ENCODE assay signal across 8 mouse cellular contexts in genomic region chr2:157135014-157135413, GRCm38 (mm10). TPM values are rescaled to one million over a fixed set of nuclear protein-coding genes. Genes with fewer than 3 reads are reported as not detected.
DNase-seq lines count a peak whose midpoint lies in the region; ATAC-seq and TF ChIP-seq lines count a peak whose summit lies in the region.

Gene Samhd1, minus strand, starts transcription at chr2:157135265.

- peaks cover 20 to 44% of the 10 kb centered on the region in 2 experiments for H3K4me1 ChIP-seq in MEL (ENCODE audit: control insufficient read depth in 1 of 2, insufficient read depth in 2 of 2, low read length in 2 of 2)
- H3K4me1 ChIP-seq in cerebellum, adult 2 months (ENCODE audit: control insufficient read depth, insufficient read depth, low read length) = no peaks in the 10 kb centered on the region
- peaks cover 16% of the 10 kb centered on the region for H3K4me1 ChIP-seq in lung, embryonic 16.5 days (replicated peaks; ENCODE audit: control insufficient read depth, insufficient read depth, low read length)

- H3K9ac ChIP-seq in MEL (ENCODE audit: control insufficient read depth, low read depth, low read length, poor library complexity, severe bottlenecking) = peak within 1 kb of the TSS; percentile 68
- peak within 1 kb of the TSS; percentile 84 for H3K9ac ChIP-seq in lung, embryonic 16.5 days (ENCODE audit: low read length)

- peak within 1 kb of the TSS; percentile 69 to 73 for H3K4me3 ChIP-seq in MEL (ENCODE audit: control insufficient read depth in 1 of 2, insufficient read depth in 1 of 2, low read depth in 2 of 2, low read length in 2 of 2)
- H3K4me3 ChIP-seq in cerebellum, adult 2 months (replicated peaks; ENCODE audit: insufficient read depth, low read depth, low read length) = peak within 1 kb of the TSS; percentile 86
- peak within 1 kb of the TSS; percentile 87 for H3K4me3 ChIP-seq in lung, embryonic 16.5 days (ENCODE audit: low read length)

- H3K27me3 ChIP-seq in MEL (ENCODE audit: control insufficient read depth in 1 of 2, insufficient read depth in 2 of 2, low read length in 2 of 2) = no peaks in the 10 kb centered on the region
- no peaks in the 10 kb centered on the region for H3K27me3 ChIP-seq in cerebellum, adult 2 months (ENCODE audit: control insufficient read depth, insufficient read depth, low read length)
- H3K27me3 ChIP-seq in lung, embryonic 16.5 days (ENCODE audit: control insufficient read depth, insufficient read depth, low read depth, low read length) = no peaks in the 10 kb centered on the region

- no peaks in the 10 kb centered on the region for H3K9me3 ChIP-seq in MEL (replicated peaks; ENCODE audit: insufficient read depth, low read length)
- no peaks in the 10 kb centered on the region for H3K9me3 ChIP-seq in lung, embryonic 16.5 days (ENCODE audit: control insufficient read depth, low read length)

- TF ChIP-seq RAD21 in MEL (IDR thresholded peaks at IDR 0.05; ENCODE audit: low read depth, low read length) = no peak

- H3K79me2 ChIP-seq in MEL (ENCODE audit: control insufficient read depth, insufficient read depth, low read length, poor library complexity) = peaks cover 17% of the 10 kb centered on the region

- peak; percentile 73 to 89; a peak in 3 of 4 replicates for TF ChIP-seq POLR2A in MEL (IDR thresholded peaks at IDR 0.05; ENCODE audit: control insufficient read depth in 1 of 2, insufficient read depth in 1 of 2, low read depth in 1 of 2, low read length in 2 of 2, poor library complexity in 1 of 2)
- TF ChIP-seq POLR2A in cerebellum, adult 2 months (IDR thresholded peaks at IDR 0.05; ENCODE audit: borderline replicate concordance, insufficient read depth, low read length) = peak; percentile 46; the same call in 1 of the 2 replicates

- no peak for TF ChIP-seq CTCF in MEL (IDR thresholded peaks at IDR 0.05 in 2 of 3, conservative IDR thresholded peaks at IDR 0.05 in 1 of 3; ENCODE audit: control insufficient read depth in 1 of 3, insufficient read depth in 1 of 3, low read depth in 2 of 3, low read length in 3 of 3, poor library complexity in 1 of 3, severe bottlenecking in 1 of 3)
- TF ChIP-seq CTCF in cerebellum, adult 2 months (IDR thresholded peaks at IDR 0.05; ENCODE audit: borderline replicate concordance, insufficient read depth, low read depth, low read length) = no peak

- H3K36me3 ChIP-seq in MEL (ENCODE audit: control insufficient read depth in 1 of 2, insufficient read depth in 2 of 2, low read length in 2 of 2) = peaks cover 0 to 44% of the 10 kb centered on the region in 2 experiments; a peak in 2 of 4 replicates
- H3K36me3 ChIP-seq in lung, embryonic 16.5 days (ENCODE audit: control insufficient read depth, insufficient read depth, low read length) = no peaks in the 10 kb centered on the region

- WGBS in cerebellum, adult 2 months = 1% methylated on average over 32 of the region's 32 CpGs
- under 1% methylated on average over 32 of the region's 32 CpGs for WGBS in lung, embryonic 16.5 days

- no peak for TF ChIP-seq EP300 in MEL (IDR thresholded peaks at IDR 0.05; ENCODE audit: low read depth in 1 of 2, low read length in 2 of 2)

- peak; percentile 68 to 74 for ATAC-seq in hematopoietic stem cell, adult 5-6 weeks (replicated peaks in 1 of 2; ENCODE audit: insufficient read depth in 1 of 2, low FRiP score in 2 of 2, low TSS enrichment in 1 of 2, low read depth in 1 of 2, poor library complexity in 2 of 2, severe bottlenecking in 2 of 2)
- peak; percentile 93 for ATAC-seq in lung, embryonic 16.5 days (ENCODE audit: low read depth)

- peak; percentile 97 for DNase-seq in MEL (ENCODE audit: low read depth, low spot score)
- DNase-seq in cerebellum, adult 2 months = peak; percentile 93 to 95
- peak; percentile 95 for DNase-seq in forelimb bud, embryonic 11.5 days (ENCODE audit: low read depth, low spot score)
- DNase-seq in layer of hippocampus, adult 9-10 months (ENCODE audit: low spot score) = peak; percentile 73
- DNase-seq in ovary, postnatal 10 days (ENCODE audit: low spot score) = peak; percentile 86
- DNase-seq in thymus, postnatal 10 days (ENCODE audit: low spot score in 2 of 2) = peak; percentile 43

- H3K27ac ChIP-seq in MEL (ENCODE audit: control insufficient read depth, low read depth, low read length) = peak within 1 kb of the TSS; percentile 70
- no peak within 1 kb of the TSS for H3K27ac ChIP-seq in cerebellum, adult 2 months (ENCODE audit: insufficient read depth, low read length)
- peak within 1 kb of the TSS; percentile 91 for H3K27ac ChIP-seq in lung, embryonic 16.5 days (ENCODE audit: low read length)

- peak within 1 kb of the TSS; percentile 82 for H3K4me2 ChIP-seq in lung, embryonic 16.5 days (ENCODE audit: low read depth, low read length)

TF ChIP-seq in MEL, 35 proteins besides CTCF, POLR2A, EP300 and RAD21:
- TF ChIP-seq CHD2 (IDR thresholded peaks at IDR 0.05; ENCODE audit: low read length) (no peak), NRF1 (IDR thresholded peaks at IDR 0.05; ENCODE audit: insufficient read depth, low read depth, low read length, poor library complexity, severe bottlenecking) (peak; percentile 97), ETS1 (IDR thresholded peaks at IDR 0.05; ENCODE audit: low read depth, low read length) (no peak), MEF2A (IDR thresholded peaks at IDR 0.05; ENCODE audit: extremely low read depth, insufficient replicate concordance, low read depth, low read length, poor library complexity, severe bottlenecking) (no peak), POLR2AphosphoS2 (IDR thresholded peaks at IDR 0.05; ENCODE audit: low read length) (peak; percentile 61; the same call in 1 of the 2 replicates), NELFE (IDR thresholded peaks at IDR 0.05; ENCODE audit: low read depth, low read length) (peak; percentile 74), ELF1 (IDR thresholded peaks at IDR 0.05; ENCODE audit: low read depth, low read length) (no peak), TCF12 (IDR thresholded peaks at IDR 0.05; ENCODE audit: low read depth, low read length) (0 out of 2 replicates have a peak, but pooled peaks have one; percentile 14), MXI1 (IDR thresholded peaks at IDR 0.05; ENCODE audit: low read depth, low read length) (peak; percentile 19; the same call in 1 of the 2 replicates), KAT2A (conservative IDR thresholded peaks at IDR 0.05; ENCODE audit: low read depth, low read length) (no peak), HCFC1 (IDR thresholded peaks at IDR 0.05; ENCODE audit: low read depth, low read length) (peak; percentile 49; the same call in 1 of the 2 replicates), BHLHE40 (IDR thresholded peaks at IDR 0.05; ENCODE audit: borderline replicate concordance, low read depth, low read length) (no peak), ZMIZ1 (IDR thresholded peaks at IDR 0.05; ENCODE audit: low read depth, low read length) (peak; percentile 53; the same call in 1 of the 2 replicates)
TF ChIP-seq in MEL: peak in this region for 7.

RNA-seq across cellular contexts. Expression of gene Samhd1, which starts in this region (rescaled TPM):
- 15.7 and 19.7 TPM in 2 replicates for total RNA-seq in MEL (2012; rRNA removed)
- polyA plus RNA-seq in MEL (2012; ENCODE audit: insufficient read depth in 1 of 2, insufficient read length in 2 of 2, low read depth in 1 of 2, low replicate concordance in 2 of 2, missing spikeins in 1 of 2) = 10 to 100 TPM; 50.5 to 76.8 TPM
- 22.4 and 22.6 TPM in 2 replicates for polyA plus RNA-seq in cerebellum, adult 2 months (2012; rRNA removed)
- total RNA-seq in hematopoietic stem cell, adult 5-6 weeks (2017) = 129 and 134 TPM in 2 replicates
- polyA plus RNA-seq in lung, embryonic 16.5 days (2015; fragmentation: Nextera tagmentation; extraction: Ambion mirVana) = 30.2 and 32.4 TPM in 2 replicates

Comparison
In these comparisons a context has a peak if more than half of its experiments do, and no peak if none do; other contexts are left out.
1. DNase-seq: peak in every context shown above with its lines; median percentile 97 in MEL; 95 in forelimb bud, embryonic 11.5 days; 94 in cerebellum, adult 2 months; 86 in ovary, postnatal 10 days; 73 in layer of hippocampus, adult 9-10 months; 43 in thymus, postnatal 10 days.